Mouse (Mus musculus) kidney, postnatal 10 days (tissue): ENCODE measurements around the gene Col28a1.

Experiments
- DNase-seq: peaks from one replicate; pipeline ENCODE4 v3.0.0; 2021; ENCODE audit warnings: mixed read lengths

Col28a1 gene

GRCm38 (mm10) chr6:8192517-8192916 lies at the start of gene Col28a1:
Gene Col28a1 (minus strand): TSS chr6:8192617.
- DNase-seq = no peak

- no peak for DNase-seq
Measured at GRCm38 (mm10) chr6:8228596-8228995, 36.2 kb upstream of the Col28a1 start.

GRCm38 (mm10) chr6:8227035-8227434 lies 34.6 kb upstream of the Col28a1 start:
- DNase-seq = no peak

- DNase-seq = no peak
Measured at GRCm38 (mm10) chr6:8210661-8211060, 18.2 kb upstream of the Col28a1 start.

- DNase-seq = peak; percentile 35
Measured at GRCm38 (mm10) chr6:8209866-8210186, 17.4 kb upstream of the Col28a1 start.

- DNase-seq = peak; percentile 93
Measured at GRCm38 (mm10) chr6:8209047-8209865, 16.8 kb upstream of the Col28a1 start, which contains the start of gene Mios. Gene Mios (plus strand): TSS chr6:8209222.

GRCm38 (mm10) chr6:8189917-8190316 lies 2.5 kb downstream of the Col28a1 start:
- no peak for DNase-seq

GRCm38 (mm10) chr6:8188599-8189233 lies 3.7 kb downstream of the Col28a1 start:
- DNase-seq = no peak

GRCm38 (mm10) chr6:8178397-8178941 lies 13.9 kb downstream of the Col28a1 start:
- DNase-seq = peak; percentile 32

- no peak for DNase-seq
Measured at GRCm38 (mm10) chr6:8176116-8176515, 16.3 kb downstream of the Col28a1 start.

- no peak for DNase-seq
Measured at GRCm38 (mm10) chr6:8175346-8175745, 17.1 kb downstream of the Col28a1 start.

- peak; percentile 17 for DNase-seq
Measured at GRCm38 (mm10) chr6:8174062-8174461, 18.4 kb downstream of the Col28a1 start.

- DNase-seq = no peak
Measured at GRCm38 (mm10) chr6:8172101-8172500, 20.3 kb downstream of the Col28a1 start.

GRCm38 (mm10) chr6:8164741-8165140 lies 27.7 kb downstream of the Col28a1 start:
- no peak for DNase-seq

- no peak for DNase-seq
Measured at GRCm38 (mm10) chr6:8160001-8160400, 32.4 kb downstream of the Col28a1 start.

GRCm38 (mm10) chr6:8157121-8157520 lies 35.3 kb downstream of the Col28a1 start:
- no peak for DNase-seq

- DNase-seq = no peak
Measured at GRCm38 (mm10) chr6:8152551-8153361, 39.7 kb downstream of the Col28a1 start.

GRCm38 (mm10) chr6:8148916-8149315 lies 43.5 kb downstream of the Col28a1 start:
- DNase-seq = no peak

- DNase-seq = peak; percentile 22
Measured at GRCm38 (mm10) chr6:8141881-8142280, 50.5 kb downstream of the Col28a1 start.

- DNase-seq = no peak
Measured at GRCm38 (mm10) chr6:8130149-8130548, 62.3 kb downstream of the Col28a1 start.

GRCm38 (mm10) chr6:8128164-8128563 lies 64.3 kb downstream of the Col28a1 start:
- no peak for DNase-seq

GRCm38 (mm10) chr6:8126545-8126944 lies 65.9 kb downstream of the Col28a1 start:
- DNase-seq = no peak

GRCm38 (mm10) chr6:8119116-8119515 lies 73.3 kb downstream of the Col28a1 start:
- DNase-seq = no peak
